Mouse (Mus musculus) forebrain, embryonic 13.5 days (tissue): ENCODE results near the gene Dhx37. TPM values are rescaled to one million over a fixed set of nuclear protein-coding genes. Genes with fewer than 3 reads are reported as not detected.
"Not testable (repeated sequence)": the region's sequence is repeated elsewhere in the genome, so short reads cannot be mapped to it uniquely, and the experiment has no call there.

ENCODE experiments used
- ATAC-seq: fragments of 200-750 bp; cut with Nextera tagmentation; 2 replicates; pipeline ENCODE4 v1.8.0; 2017
- H3K27ac ChIP-seq: fragments of 300-500 bp; sonication (generic); 2 replicates; pipeline ENCODE4 v1.5.1; 2015; ENCODE audit warnings: inconsistent platforms, mild to moderate bottlenecking, moderate library complexity
- H3K27me3 ChIP-seq: fragments of 300-500 bp; sonication (generic); 2 replicates; pipeline ENCODE4 v1.6.1; 2015; ENCODE audit warnings: mild to moderate bottlenecking, inconsistent platforms
- H3K36me3 ChIP-seq: fragments of 300-500 bp; sonication (generic); 2 replicates; pipeline ENCODE4 v1.6.1; 2015; ENCODE audit warnings: mild to moderate bottlenecking, inconsistent platforms; ENCODE audit not compliant: poor library complexity, severe bottlenecking
- H3K4me1 ChIP-seq: fragments of 300-500 bp; sonication (generic); 2 replicates; pipeline ENCODE4 v1.6.1; 2015; ENCODE audit warnings: inconsistent platforms
- H3K4me2 ChIP-seq: fragments of 300-500 bp; sonication (generic); 2 replicates; pipeline ENCODE4 v1.6.1; 2015; ENCODE audit warnings: inconsistent platforms, mild to moderate bottlenecking, moderate library complexity
- H3K4me3 ChIP-seq: fragments of 300-500 bp; sonication (generic); 2 replicates; pipeline ENCODE4 v1.5.1; 2015; ENCODE audit warnings: mild to moderate bottlenecking, inconsistent platforms
- H3K9ac ChIP-seq: fragments of 300-500 bp; sonication (generic); 2 replicates; pipeline ENCODE4 v1.6.1; 2015; ENCODE audit warnings: mild to moderate bottlenecking, inconsistent platforms
- H3K9me3 ChIP-seq: fragments of 300-500 bp; sonication (generic); replicated peaks from 2 replicates; pipeline ENCODE4 v1.6.1; 2016; ENCODE audit warnings: inconsistent platforms
- WGBS: fragments of 180-500 bp; shearing (Covaris S2); methylation state at CpG from one replicate; pipeline ENCODE4 v1.1.7; 2015; 5-methylcytosine and 5-hydroxymethylcytosine counted together
- polyA plus RNA-seq: library from polyadenylated mRNA; unstranded; fragments of >200 nt; fragmentation: Nextera tagmentation; extraction: Ambion mirVana; gene quantifications from 2 replicates; pipeline ENCODE4 v1.2.1, GENCODE M21; 2015

Dhx37 gene
- polyA plus RNA-seq, 1 experiment from 2014 or later: 10.2 TPM

- Histone ChIP-seq H3K9ac (no peak overlapping the region; the same call in 1 of the 2 replicates), H3K9me3 (no peaks in the 10 kb centered on the region), H3K36me3 (no peaks in the 10 kb centered on the region), H3K4me3 (no peak overlapping the region), H3K4me2 (no peak overlapping the region), H3K27ac (no peak overlapping the region), H3K4me1 (peaks cover 15% of the 10 kb centered on the region), H3K27me3 (no peaks in the 10 kb centered on the region)
- ATAC-seq: no peak
- WGBS: 61% methylated on average over 7 of the region's 7 CpGs
These were observed 12.4 kb upstream of the Dhx37 start for GRCm38 (mm10) chr5:125446344-125446743.

GRCm38 (mm10) chr5:125444554-125444953, 10.6 kb upstream of the Dhx37 start:
- Histone ChIP-seq H3K4me2 (no peak overlapping the region), H3K4me3 (no peak overlapping the region), H3K9ac (no peak overlapping the region), H3K9me3 (no peaks in the 10 kb centered on the region), H3K36me3 (no peaks in the 10 kb centered on the region), H3K27me3 (no peaks in the 10 kb centered on the region), H3K4me1 (peaks cover 22% of the 10 kb centered on the region), H3K27ac (no peak overlapping the region)
- WGBS: 83% methylated on average over 4 of the region's 4 CpGs
- no peak for ATAC-seq

- Histone ChIP-seq H3K36me3 (no peaks in the 10 kb centered on the region), H3K27ac (no peak overlapping the region), H3K4me1 (peaks cover 22% of the 10 kb centered on the region), H3K4me3 (no peak overlapping the region), H3K9me3 (no peaks in the 10 kb centered on the region), H3K4me2 (no peak overlapping the region), H3K27me3 (no peaks in the 10 kb centered on the region), H3K9ac (no peak overlapping the region)
- no peak for ATAC-seq
- WGBS: 89% methylated on average over 3 of the region's 3 CpGs
These were observed 10.0 kb upstream of the Dhx37 start for GRCm38 (mm10) chr5:125443915-125444314.

GRCm38 (mm10) chr5:125443335-125443734, 9.4 kb upstream of the Dhx37 start:
- Histone ChIP-seq H3K4me2 (peak overlapping the region; percentile 85; the same call in 1 of the 2 replicates), H3K9ac (no peak overlapping the region), H3K4me1 (peaks cover 22% of the 10 kb centered on the region), H3K27ac (no peak overlapping the region), H3K9me3 (no peaks in the 10 kb centered on the region), H3K4me3 (no peak overlapping the region), H3K27me3 (no peaks in the 10 kb centered on the region), H3K36me3 (no peaks in the 10 kb centered on the region)
- ATAC-seq: no peak
- WGBS: 89% methylated on average over 5 of the region's 5 CpGs

- H3K9ac ChIP-seq: peak overlapping the region; percentile 86
- no peaks in the 10 kb centered on the region for H3K36me3 ChIP-seq
- H3K27ac ChIP-seq: peak overlapping the region; percentile 66; the same call in 1 of the 2 replicates
- H3K4me3 ChIP-seq: peak overlapping the region; percentile 88
- peak overlapping the region; percentile 85 for H3K4me2 ChIP-seq
- peaks cover 22% of the 10 kb centered on the region for H3K4me1 ChIP-seq
- WGBS: 22% methylated on average over 27 of the region's 27 CpGs
- peak; percentile 36 for ATAC-seq
- no peaks in the 10 kb centered on the region for H3K27me3 ChIP-seq
- no peaks in the 10 kb centered on the region for H3K9me3 ChIP-seq
These were observed 8.4 kb upstream of the Dhx37 start for GRCm38 (mm10) chr5:125442136-125442995.

GRCm38 (mm10) chr5:125441234-125442114, 7.6 kb upstream of the Dhx37 start, which contains the start of gene Bri3bp:
Gene Bri3bp (plus strand): TSS chr5:125441568.
- Histone ChIP-seq H3K27ac (peak within 1 kb of the TSS; percentile 66), H3K27me3 (no peaks in the 10 kb centered on the region), H3K9ac (peak within 1 kb of the TSS; percentile 86), H3K36me3 (no peaks in the 10 kb centered on the region), H3K4me2 (peak within 1 kb of the TSS; percentile 85), H3K4me1 (peaks cover 22% of the 10 kb centered on the region), H3K4me3 (peak within 1 kb of the TSS; percentile 88), H3K9me3 (no peaks in the 10 kb centered on the region)
- under 1% methylated on average over 79 of the region's 97 CpGs for WGBS
- ATAC-seq: peak; percentile 92

- H3K9me3 ChIP-seq: no peaks in the 10 kb centered on the region
- H3K36me3 ChIP-seq: no peaks in the 10 kb centered on the region
- H3K27me3 ChIP-seq: no peaks in the 10 kb centered on the region
- peak overlapping the region; percentile 86 for H3K9ac ChIP-seq
- peak overlapping the region; percentile 85 for H3K4me2 ChIP-seq
- peak overlapping the region; percentile 65 for H3K27ac ChIP-seq
- 4% methylated on average over 7 of the region's 7 CpGs for WGBS
- ATAC-seq: no peak; the same call in 1 of the 2 replicates
- peak overlapping the region; percentile 88 for H3K4me3 ChIP-seq
- H3K4me1 ChIP-seq: peaks cover 18% of the 10 kb centered on the region
These were observed 6.8 kb upstream of the Dhx37 start for GRCm38 (mm10) chr5:125440583-125441233.

GRCm38 (mm10) chr5:125434347-125434746, 426 bp upstream of the Dhx37 start:
- peak overlapping the region; percentile 94 for H3K4me2 ChIP-seq
- peaks cover 11% of the 10 kb centered on the region for H3K4me1 ChIP-seq
- H3K9me3 ChIP-seq, H3K9ac ChIP-seq, H3K27ac ChIP-seq, ATAC-seq, H3K27me3 ChIP-seq: not testable (repeated sequence)
- WGBS: 55% methylated on average over 15 of the region's 15 CpGs
- peaks cover 25% of the 10 kb centered on the region for H3K36me3 ChIP-seq
- peak overlapping the region; percentile 62 for H3K4me3 ChIP-seq

- not testable (repeated sequence) for H3K27me3 ChIP-seq, ATAC-seq, H3K27ac ChIP-seq, H3K9me3 ChIP-seq
- WGBS: 93% methylated on average over 2 of the region's 2 CpGs
- H3K4me2 ChIP-seq: peak overlapping the region; percentile 94; the same call in 1 of the 2 replicates
- H3K4me1 ChIP-seq: peaks cover 11% of the 10 kb centered on the region
- H3K9ac ChIP-seq: 0 out of 2 replicates have a peak overlapping the region, but pooled peaks have one; percentile 79
- 0 out of 2 replicates have a peak overlapping the region, but pooled peaks have one; percentile 62 for H3K4me3 ChIP-seq
- H3K36me3 ChIP-seq: peaks cover 46% of the 10 kb centered on the region
These were observed 1.6 kb downstream of the Dhx37 start for GRCm38 (mm10) chr5:125432324-125432723.

GRCm38 (mm10) chr5:125426343-125426742, 7.6 kb downstream of the Dhx37 start:
- no peak for ATAC-seq
- H3K4me2 ChIP-seq: no peak overlapping the region
- H3K9me3 ChIP-seq: no peaks in the 10 kb centered on the region
- H3K36me3 ChIP-seq: peaks cover 100% of the 10 kb centered on the region
- H3K4me3 ChIP-seq: no peak overlapping the region
- H3K4me1 ChIP-seq: no peaks in the 10 kb centered on the region
- 92% methylated on average over 10 of the region's 10 CpGs for WGBS
- H3K27me3 ChIP-seq: no peaks in the 10 kb centered on the region
- H3K27ac ChIP-seq: no peak overlapping the region
- no peak overlapping the region for H3K9ac ChIP-seq

- no peak overlapping the region for H3K4me3 ChIP-seq
- 91% methylated on average over 10 of the region's 10 CpGs for WGBS
- no peak overlapping the region for H3K9ac ChIP-seq
- H3K36me3 ChIP-seq: peaks cover 100% of the 10 kb centered on the region
- no peak for ATAC-seq
- no peak overlapping the region for H3K4me2 ChIP-seq
- no peaks in the 10 kb centered on the region for H3K4me1 ChIP-seq
- H3K27ac ChIP-seq: no peak overlapping the region
- H3K27me3 ChIP-seq: no peaks in the 10 kb centered on the region
- H3K9me3 ChIP-seq: no peaks in the 10 kb centered on the region
These were observed 8.1 kb downstream of the Dhx37 start for GRCm38 (mm10) chr5:125425698-125426276.
